Mouse (Mus musculus) testis, adult 2 months (tissue): ENCODE measurements around the gene Cyp2d26.

Source experiments
- CTCF ChIP-seq: fragments of 200-500 bp; IDR thresholded peaks from 2 replicates; pipeline ENCODE4 v1.5.1; 2012; ENCODE audit warnings: low read depth, mild to moderate bottlenecking, inconsistent platforms, low read length, moderate library complexity; ENCODE audit not compliant: control insufficient read depth, insufficient read depth, insufficient replicate concordance
- POLR2A ChIP-seq: fragments of 200-500 bp; IDR thresholded peaks from 2 replicates; pipeline ENCODE4 v1.6.1; 2012; ENCODE audit warnings: low read depth, mild to moderate bottlenecking, inconsistent platforms, low read length, moderate library complexity; ENCODE audit not compliant: control insufficient read depth

DNA sequence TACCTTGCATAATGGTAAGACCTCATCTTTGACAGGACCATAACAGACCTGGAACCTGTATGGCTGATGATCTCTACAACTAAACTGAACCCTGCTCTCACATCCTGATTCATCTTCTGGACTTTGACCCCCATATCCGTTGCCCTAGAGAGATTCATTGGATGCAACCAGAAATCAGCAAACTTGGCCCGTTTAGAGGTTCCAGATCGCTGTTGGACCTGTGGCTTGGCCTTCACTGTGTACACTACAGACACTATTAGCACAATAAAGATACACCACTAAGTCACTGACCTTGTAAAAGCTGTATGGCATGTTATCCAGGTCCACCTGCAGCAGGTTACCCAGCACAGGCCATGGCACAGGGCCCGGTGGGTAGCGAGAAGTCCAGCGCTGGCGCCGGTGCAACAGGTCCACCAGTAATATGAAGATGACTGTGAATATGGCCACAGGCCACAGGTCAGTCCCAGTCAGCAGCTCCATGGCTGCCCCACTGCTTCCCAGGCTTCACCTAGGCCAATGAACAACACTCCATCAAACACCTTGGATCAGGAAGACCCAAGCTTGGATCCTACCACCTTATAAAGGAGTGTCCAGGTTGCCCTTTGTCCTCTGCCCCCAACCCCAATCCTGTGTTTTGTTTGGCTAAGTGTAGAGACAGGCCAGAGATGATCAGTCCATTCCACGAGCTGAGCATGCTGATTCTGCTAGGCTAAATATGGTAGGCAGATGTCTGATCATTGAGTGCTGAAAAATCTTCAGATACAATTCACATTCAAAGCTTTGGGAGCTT is 30.3 kb downstream of the Cyp2d26 start, which contains the start of gene Cyp2d40:
- no peak for TF ChIP-seq POLR2A
- no peak for TF ChIP-seq CTCF
